Mouse (Mus musculus): Measurements from ENCODE around the gene Hoga1. TPM values are rescaled to one million over a fixed set of nuclear protein-coding genes. Genes with fewer than 3 reads are reported as not detected.
"Not testable (repeated sequence)": the region's sequence is repeated elsewhere in the genome, so short reads cannot be mapped to it uniquely, and the experiment has no call there.

Gene Hoga1
- total RNA-seq, 1 experiment from 2014 or later, result 22.7 TPM

DNA sequence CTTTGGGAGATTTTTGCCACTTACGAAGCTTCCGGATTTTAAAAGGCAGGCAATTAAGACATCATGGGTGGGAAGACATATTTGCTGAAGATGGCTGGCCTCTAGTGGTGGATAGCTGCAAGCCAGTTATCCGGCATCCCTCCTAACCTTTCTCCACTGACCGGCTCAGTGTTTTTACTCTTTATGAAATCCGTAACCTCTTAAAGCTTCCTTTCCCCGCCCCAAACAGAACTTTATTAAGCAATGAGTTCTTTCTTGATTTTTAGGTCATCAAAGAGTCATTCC, 23.8 kb downstream of the Hoga1 start:
- DNase-seq, result peak; percentile 36

GRCm38 (mm10) chr19:42071221-42071620, 25.8 kb downstream of the Hoga1 start:
- DNase-seq, result no peak

GRCm38 (mm10) chr19:42071886-42072608, 26.6 kb downstream of the Hoga1 start:
- no peak for DNase-seq

DNA sequence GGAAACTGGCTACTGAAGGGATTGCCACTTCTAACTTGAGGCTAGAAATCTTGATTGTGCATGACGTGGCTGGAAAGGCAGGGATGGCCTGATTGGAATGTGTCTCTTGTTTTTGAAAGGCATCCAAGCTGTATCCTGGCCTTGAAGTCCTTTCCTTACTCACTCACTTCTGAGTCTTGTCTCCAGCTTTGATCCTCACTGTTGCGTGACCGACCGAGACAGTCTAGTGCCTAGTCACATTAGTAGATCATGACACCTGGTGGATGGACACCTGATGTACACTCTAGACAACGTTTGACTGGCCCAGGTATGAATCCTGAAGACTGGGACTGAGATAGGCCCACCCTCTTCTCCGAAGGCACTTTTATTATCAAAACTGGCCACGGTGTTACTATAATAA, 27.4 kb downstream of the Hoga1 start:
- DNase-seq, result peak; percentile 58

GRCm38 (mm10) chr19:42075051-42075450, 29.6 kb downstream of the Hoga1 start:
- DNase-seq, result no peak

DNA sequence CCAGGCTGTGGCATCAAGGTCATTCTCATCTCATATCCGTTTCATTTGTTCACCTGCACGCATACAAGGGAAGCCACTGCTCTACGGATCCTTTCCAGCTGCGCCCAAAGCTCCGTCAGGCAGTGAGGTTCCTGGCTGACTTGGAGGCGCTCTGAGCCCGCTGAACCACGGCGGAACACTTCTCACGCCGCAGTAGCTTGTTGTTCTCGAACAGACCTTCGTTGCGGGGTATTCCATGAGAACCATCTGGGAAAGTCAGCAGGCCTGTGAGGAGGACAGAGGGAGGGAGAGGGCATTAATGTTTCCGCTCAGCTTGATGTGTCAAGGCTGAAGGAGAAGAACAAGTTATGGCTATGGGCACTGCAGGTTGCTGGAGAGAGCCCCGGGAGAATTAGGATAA, 30.6 kb downstream of the Hoga1 start:
- no peak for DNase-seq

- no peak for DNase-seq
Measured at GRCm38 (mm10) chr19:42078566-42078965, 33.2 kb downstream of the Hoga1 start.

- DNase-seq, result no peak
Measured at GRCm38 (mm10) chr19:42079006-42079405, 33.6 kb downstream of the Hoga1 start.

DNA sequence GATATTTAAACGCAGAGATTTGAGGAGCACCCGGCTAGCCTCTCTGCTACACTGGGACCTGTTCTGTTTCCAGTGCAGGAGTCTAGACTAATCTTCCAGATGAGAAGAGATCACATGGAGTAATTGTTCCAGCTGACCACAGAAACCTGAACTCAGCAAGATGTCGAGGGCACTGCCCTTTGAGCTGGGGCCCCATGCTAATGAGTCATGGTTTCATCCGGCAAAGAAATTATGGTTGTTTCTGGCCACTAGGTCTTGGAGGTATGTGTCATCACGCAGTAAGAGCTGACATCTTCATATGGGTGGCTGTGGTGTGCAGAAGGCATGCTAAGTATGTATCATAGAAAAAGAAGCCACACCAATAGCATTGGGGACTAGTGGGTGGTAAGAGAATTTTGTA, 34.5 kb downstream of the Hoga1 start:
- DNase-seq, result peak; percentile 24

DNA sequence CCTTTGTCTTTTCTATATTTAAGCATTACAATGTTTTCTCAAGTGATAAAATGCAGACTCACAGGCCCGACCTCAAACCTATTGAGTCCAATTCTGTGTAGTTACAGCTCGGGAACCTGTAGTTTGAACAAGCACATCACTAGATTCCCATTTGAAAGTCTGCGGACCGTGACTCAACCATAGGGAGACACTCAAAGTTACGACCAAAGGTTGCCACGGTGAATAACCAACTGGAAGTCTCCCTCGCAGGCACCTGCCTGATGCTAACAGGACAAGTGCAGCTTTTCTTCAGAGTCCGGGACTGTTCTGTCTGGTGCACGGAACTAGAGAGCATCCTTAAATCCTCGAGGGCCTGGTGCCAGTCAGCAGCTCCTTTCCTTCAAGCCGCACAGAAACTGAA, 35.1 kb downstream of the Hoga1 start:
- DNase-seq, result no peak

DNA sequence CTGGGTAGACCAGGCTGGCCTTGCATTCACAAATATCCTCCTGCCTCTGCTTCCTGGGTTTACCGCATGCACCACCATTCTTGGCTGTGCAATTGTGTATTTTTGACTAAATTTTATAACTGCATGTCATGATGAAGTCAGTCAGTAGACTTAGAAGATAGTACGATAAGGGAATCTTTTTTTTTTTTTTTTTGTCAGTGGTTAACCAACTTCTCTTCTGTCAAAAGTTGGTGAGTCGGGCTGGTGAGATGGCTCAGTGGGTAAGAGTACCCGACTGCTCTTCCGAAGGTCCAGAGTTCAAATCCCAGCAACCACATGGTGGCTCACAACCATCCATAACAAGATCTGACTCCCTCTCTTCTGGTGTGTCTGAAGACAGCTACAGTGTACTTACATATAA, 36.2 kb downstream of the Hoga1 start:
- not testable (repeated sequence) for DNase-seq

DNA sequence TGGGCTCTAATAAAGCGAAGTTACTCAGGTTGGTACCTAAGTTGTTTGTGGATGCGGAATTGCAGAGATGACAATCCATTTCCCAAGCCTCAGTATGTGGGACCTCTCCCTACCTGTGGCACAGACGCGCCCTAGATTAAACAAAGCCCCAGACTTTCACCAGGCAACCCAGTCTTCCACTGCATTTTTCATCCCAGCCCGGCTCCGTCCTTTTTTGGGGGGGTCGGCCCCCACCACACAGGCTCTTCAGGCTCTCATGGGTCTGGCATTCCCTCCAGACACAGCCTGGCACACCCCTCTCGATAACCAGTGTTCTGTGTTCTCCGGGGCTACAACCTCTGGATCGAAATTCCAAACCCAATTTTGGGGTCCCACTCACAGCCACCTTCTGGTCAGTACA, 40.3 kb downstream of the Hoga1 start:
- DNase-seq, result no peak

- DNase-seq, result peak; percentile 93
Measured at GRCm38 (mm10) chr19:42086166-42086565, 40.8 kb downstream of the Hoga1 start, which contains the start of gene Morn4. Gene Morn4, minus strand, starts transcription at chr19:42086357.

GRCm38 (mm10) chr19:42089103-42089747, 43.8 kb downstream of the Hoga1 start:
- DNase-seq, result peak; percentile 67

GRCm38 (mm10) chr19:42089748-42090595, 44.6 kb downstream of the Hoga1 start, which contains the start of gene Pi4k2a:
Gene Pi4k2a, plus strand, starts transcription at chr19:42090470.
- peak; percentile 99 for DNase-seq

DNA sequence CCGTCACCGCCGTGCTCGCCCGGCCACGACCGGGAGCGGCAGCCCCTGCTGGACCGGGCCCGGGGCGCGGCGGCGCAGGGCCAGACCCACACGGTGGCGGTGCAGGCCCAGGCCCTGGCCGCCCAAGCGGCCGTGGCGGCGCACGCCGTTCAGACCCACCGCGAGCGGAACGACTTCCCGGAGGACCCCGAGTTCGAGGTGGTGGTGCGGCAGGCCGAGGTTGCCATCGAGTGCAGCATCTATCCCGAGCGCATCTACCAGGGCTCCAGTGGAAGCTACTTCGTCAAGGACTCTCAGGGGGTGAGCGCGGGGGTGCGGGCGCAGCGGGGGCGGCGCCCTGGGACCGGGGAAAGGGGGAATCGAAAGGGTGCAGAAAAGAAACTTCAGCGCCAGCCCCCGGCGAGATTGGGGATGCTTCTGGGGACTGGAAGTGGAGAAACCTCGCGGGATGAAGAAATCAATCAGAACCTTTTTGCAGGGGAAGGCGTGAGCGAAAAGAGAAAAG, 45.3 kb downstream of the Hoga1 start:
- DNase-seq, result peak; percentile 65

GRCm38 (mm10) chr19:42099406-42099805, 54.0 kb downstream of the Hoga1 start:
- no peak for DNase-seq

DNA sequence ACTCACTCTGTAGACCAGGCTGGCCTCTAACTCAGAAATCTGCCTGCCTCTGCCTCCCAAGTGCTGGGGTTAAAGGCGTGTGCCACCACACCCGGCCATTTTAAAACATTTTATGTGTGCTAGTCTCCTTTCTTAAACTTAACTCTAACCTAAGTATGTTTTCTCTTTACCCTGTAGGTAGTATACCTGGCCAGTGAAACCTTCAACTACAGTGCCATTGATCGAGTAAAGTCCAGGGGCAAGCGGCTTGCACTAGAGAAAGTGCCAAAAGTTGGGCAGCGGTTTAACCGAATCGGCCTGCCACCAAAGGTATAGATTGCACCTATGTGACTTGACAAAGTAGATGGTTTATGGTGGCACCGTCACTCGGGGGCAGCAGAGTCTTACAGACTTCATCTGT, 59.3 kb downstream of the Hoga1 start:
- no peak for DNase-seq

- no peak for DNase-seq
Measured at GRCm38 (mm10) chr19:42115783-42116335, 70.4 kb downstream of the Hoga1 start.

DNA sequence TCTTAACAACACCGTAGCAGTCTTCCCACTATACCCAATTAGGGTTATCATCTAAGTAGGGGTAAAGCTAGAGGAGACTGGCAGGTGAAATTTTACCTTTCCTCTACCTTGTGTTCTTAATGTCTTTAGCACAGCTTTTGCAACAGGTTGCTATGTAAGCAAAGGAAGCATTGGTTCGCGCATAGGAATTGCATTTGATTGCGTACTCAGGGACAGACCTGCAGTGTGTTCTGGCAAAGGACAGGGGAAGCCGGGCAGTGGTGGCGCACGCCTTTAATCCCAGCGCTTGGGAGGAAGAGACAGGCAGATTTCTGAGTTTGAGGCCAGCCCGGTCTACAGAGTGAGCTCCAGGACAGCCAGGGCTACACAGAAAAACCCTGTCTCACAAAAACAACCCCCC, 72.7 kb downstream of the Hoga1 start:
- no peak for DNase-seq

- DNase-seq, result no peak
Measured at GRCm38 (mm10) chr19:42118596-42118995, 73.2 kb downstream of the Hoga1 start.

- DNase-seq, result peak; percentile 61
Measured at GRCm38 (mm10) chr19:42120451-42120850, 75.0 kb downstream of the Hoga1 start.
